Mouse (Mus musculus) CD4-positive naive resting alpha-beta T cell, adult 76 days (primary cell): ENCODE measurements around the gene Olfr122. TPM values are rescaled to one million over a fixed set of nuclear protein-coding genes. Genes with fewer than 3 reads are reported as not detected.

Experiments
- total RNA-seq: library from RNA; stranded (reverse); gene quantifications from one replicate; pipeline ENCODE4 v1.2.4, GENCODE M21; 2023

The Olfr122 gene
- not detected for total RNA-seq

DNA sequence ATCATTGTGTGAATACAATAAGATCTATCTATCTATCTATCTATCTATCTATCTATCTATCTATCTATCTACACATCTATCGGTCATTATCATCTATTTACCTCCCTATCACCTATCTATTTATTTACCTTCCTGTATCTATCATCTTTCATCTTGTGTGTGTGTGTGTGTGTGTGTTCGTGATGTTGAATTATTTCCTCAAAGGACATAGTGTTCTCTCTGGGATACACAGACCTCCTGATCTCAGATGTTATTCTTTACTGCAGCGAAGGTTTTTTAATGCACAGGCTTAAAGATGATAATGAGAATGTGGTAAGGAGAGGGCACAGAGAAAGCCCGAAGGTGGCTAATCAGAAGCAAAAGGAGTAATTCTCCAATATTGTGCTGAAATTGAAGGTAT is at the start of gene Olfr122:
Olfr122 (plus strand) TSS at position 301 of the 400 bp plus-strand sequence.

DNA sequence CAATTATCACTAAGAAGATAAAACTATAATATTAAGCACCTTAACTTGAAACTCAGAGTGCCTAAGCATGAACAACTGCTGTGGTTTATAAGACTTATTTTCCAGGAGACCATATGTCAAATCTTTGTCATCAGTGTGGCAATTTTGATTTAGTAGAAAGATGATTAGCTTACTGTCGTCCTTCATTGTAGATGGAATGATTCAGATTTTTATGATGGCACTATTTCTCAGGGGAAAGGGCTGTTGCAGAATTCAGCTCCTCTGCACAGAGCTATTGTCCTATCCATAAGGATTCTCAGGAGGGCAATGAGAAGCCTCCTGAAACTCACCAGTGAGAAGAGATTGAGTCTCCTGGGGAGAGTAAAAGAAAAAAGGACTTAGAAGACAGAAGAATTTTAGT is 46.9 kb upstream of the Olfr122 start, which contains the start of gene Olfr120:
Olfr120 (plus strand) TSS at position 301 of the 400 bp plus-strand sequence.

DNA sequence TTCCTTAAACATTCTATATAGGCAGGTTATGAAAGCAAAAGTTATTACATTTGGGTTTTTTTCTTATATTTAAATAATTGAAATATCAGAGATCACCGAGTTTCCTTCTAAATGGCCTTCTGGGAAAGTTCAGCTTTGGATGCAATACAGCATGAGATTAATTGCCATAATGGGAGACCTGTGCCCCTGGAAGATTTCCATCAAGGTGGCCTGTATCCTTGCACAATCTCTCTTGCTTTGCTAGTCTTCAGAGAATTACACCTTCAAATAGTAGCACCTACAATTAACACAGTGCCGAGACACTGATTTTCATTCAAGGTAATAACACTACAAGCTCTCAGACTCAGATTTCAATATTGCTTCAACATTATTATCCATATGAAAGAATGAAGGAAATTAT is 24.8 kb downstream of the Olfr122 start, which contains the start of gene Olfr123:
Olfr123 (plus strand) TSS at position 301 of the 400 bp plus-strand sequence.

DNA sequence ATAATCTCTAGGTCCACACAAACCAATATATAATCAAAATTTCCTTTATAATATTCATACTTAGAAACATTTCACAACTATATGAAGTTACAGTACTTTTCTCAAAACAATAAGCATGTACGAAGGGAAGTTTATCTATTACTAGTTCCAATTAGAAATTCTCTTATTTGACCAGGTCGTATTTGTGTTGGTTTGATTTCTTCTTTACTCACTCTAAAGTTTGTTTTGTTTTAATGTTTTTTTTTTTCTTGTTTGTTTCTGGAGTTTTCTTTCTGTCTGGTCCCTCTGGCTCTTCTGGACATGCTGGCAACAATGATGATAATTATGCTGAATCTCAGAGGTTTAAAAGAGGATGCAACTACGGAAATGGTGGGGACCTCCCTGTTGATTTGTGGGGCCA is 31.2 kb downstream of the Olfr122 start, which contains the start of gene Olfr124:
Olfr124 (plus strand) TSS at position 301 of the 400 bp plus-strand sequence.

Other genes starting within 250 kb of the Olfr122 start
- not detected for gene Olfr112, start 199.2 kb upstream of the Olfr122 start, total RNA-seq
- not detected for gene Olfr113, start 190.9 kb upstream of the Olfr122 start, total RNA-seq
- gene Olfr114, start 175.9 kb upstream of the Olfr122 start, total RNA-seq: not detected
- not detected for gene Olfr115, start 141.5 kb upstream of the Olfr122 start, total RNA-seq
- gene Olfr116, start 141.4 kb upstream of the Olfr122 start, total RNA-seq: not detected
- not detected for gene Olfr117, start 104.8 kb upstream of the Olfr122 start, total RNA-seq
- gene Olfr118, start 101.6 kb upstream of the Olfr122 start, total RNA-seq: not detected
- not detected for gene Olfr119, start 72.0 kb upstream of the Olfr122 start, total RNA-seq
- not detected for gene Olfr120, start 46.8 kb upstream of the Olfr122 start, total RNA-seq
- not detected for gene Olfr121, start 19.8 kb upstream of the Olfr122 start, total RNA-seq
- gene Olfr123, start 24.9 kb downstream of the Olfr122 start, total RNA-seq: not detected
- gene Olfr124, start 31.3 kb downstream of the Olfr122 start, total RNA-seq: not detected
- gene Olfr125, start 64.3 kb downstream of the Olfr122 start, total RNA-seq: not detected
- gene Olfr126, start 78.9 kb downstream of the Olfr122 start, total RNA-seq: not detected
- not detected for gene Olfr127, start 131.8 kb downstream of the Olfr122 start, total RNA-seq
- gene Olfr128, start 151.9 kb downstream of the Olfr122 start, total RNA-seq: not detected
- gene Olfr761, start 184.5 kb downstream of the Olfr122 start, total RNA-seq: not detected